Mouse (Mus musculus) thymus, adult 2 months (tissue): ENCODE results near the gene Gucy2d.

Source experiments
- CTCF ChIP-seq: fragments of 200-500 bp; IDR thresholded peaks from 2 replicates; pipeline ENCODE4 v1.5.1; 2012; ENCODE audit warnings: mild to moderate bottlenecking, control low read depth, low read length, moderate library complexity, borderline replicate concordance; ENCODE audit not compliant: control insufficient read depth, poor library complexity, insufficient read depth; ENCODE audit errors: extremely low read depth
- POLR2A ChIP-seq: fragments of 200-500 bp; IDR thresholded peaks from 2 replicates; pipeline ENCODE4 v1.6.1; 2012; ENCODE audit warnings: mild to moderate bottlenecking, low read length, control low read depth, moderate library complexity; ENCODE audit not compliant: control insufficient read depth, poor library complexity, insufficient read depth; ENCODE audit errors: extremely low read depth

- no peak for TF ChIP-seq CTCF
- no peak for TF ChIP-seq POLR2A
Observed at GRCm38 (mm10) chr7:98419366-98419765, 20.9 kb upstream of the Gucy2d start.
